32 mouse cellular contexts compared by ENCODE assay signal in the genomic region with DNA sequence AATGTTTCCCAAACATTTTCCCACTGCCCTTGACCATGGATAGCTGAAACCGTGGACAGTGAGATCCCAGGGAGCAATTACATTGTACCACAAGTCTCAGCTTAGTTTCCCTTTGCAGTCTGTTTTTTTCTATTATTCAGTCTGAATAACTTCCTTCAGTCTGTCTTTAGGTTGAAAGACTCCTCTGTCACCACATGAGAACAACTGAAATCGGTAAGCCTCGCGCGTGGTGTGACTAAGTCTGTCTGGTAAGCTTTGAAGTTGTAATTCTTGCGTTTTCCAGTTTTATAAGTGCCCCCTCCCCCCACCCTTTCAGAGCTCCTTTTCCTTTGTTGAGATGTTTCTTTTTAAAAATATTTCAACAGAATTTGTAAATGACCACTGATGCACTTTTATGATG. TPM values are rescaled to one million over a fixed set of nuclear protein-coding genes. Genes with fewer than 3 reads are reported as not detected.
DNase-seq lines count a peak whose midpoint lies in the region; ATAC-seq and TF ChIP-seq lines count a peak whose summit lies in the region.
"Had no signal": no experiment of that assay in that cellular context is flagged by ENCODE, and none has a peak within 500 bp of the region (broad histone marks: within the 10 kb centered on the region; RNA-seq: fewer than 3 reads in every experiment).

No protein-coding gene starts in this region.

- peak overlapping the region; percentile 79 for H3K4me3 ChIP-seq in megakaryocyte, embryonic 14.5 days (replicated peaks)
- no peak overlapping the region for H3K4me3 ChIP-seq in intestine, embryonic 16.5 days (ENCODE audit: low read length)
- H3K4me3 ChIP-seq in left cerebral cortex, adult 2 months = no peak overlapping the region
- H3K4me3 ChIP-seq: forebrain, embryonic 13.5 days; hindbrain, embryonic 12.5 days; layer of hippocampus, adult 2 months; limb, embryonic 13.5 days; lung, embryonic 15.5 days; midbrain, embryonic 12.5 days; neural tube, embryonic 15.5 days had no signal

- H3K27ac ChIP-seq in intestine, embryonic 16.5 days (ENCODE audit: low read length) = no peak overlapping the region
- no peak overlapping the region for H3K27ac ChIP-seq in left cerebral cortex, adult 2 months
- H3K27ac ChIP-seq: forebrain, embryonic 13.5 days; hindbrain, embryonic 12.5 days; layer of hippocampus, adult 2 months; limb, embryonic 13.5 days; lung, embryonic 15.5 days; midbrain, embryonic 12.5 days; neural tube, embryonic 15.5 days had no signal

- peaks cover 2% of the 10 kb centered on the region for H3K27me3 ChIP-seq in megakaryocyte, embryonic 14.5 days (replicated peaks)
- H3K27me3 ChIP-seq in intestine, embryonic 16.5 days (replicated peaks; ENCODE audit: control insufficient read depth, insufficient read depth, low read length) = no peaks in the 10 kb centered on the region
- H3K27me3 ChIP-seq: forebrain, embryonic 13.5 days; hindbrain, embryonic 12.5 days; limb, embryonic 13.5 days; lung, embryonic 15.5 days; midbrain, embryonic 12.5 days; neural tube, embryonic 15.5 days had no signal

- intact Hi-C loops in left cerebral cortex, adult 2 months (cut with DNase I) = no loop called here

- no peaks in the 10 kb centered on the region for H3K9me3 ChIP-seq in megakaryocyte, embryonic 14.5 days
- no peaks in the 10 kb centered on the region for H3K9me3 ChIP-seq in intestine, embryonic 16.5 days (ENCODE audit: control insufficient read depth, low read length)
- H3K9me3 ChIP-seq: forebrain, embryonic 13.5 days; G1E; hindbrain, embryonic 12.5 days; limb, embryonic 13.5 days; lung, embryonic 15.5 days; midbrain, embryonic 12.5 days; neural tube, embryonic 15.5 days had no signal

- no peak for TF ChIP-seq CTCF in left cerebral cortex, adult 2 months (IDR thresholded peaks at IDR 0.05)

- H3K4me2 ChIP-seq in intestine, embryonic 16.5 days (ENCODE audit: low read depth, low read length) = no peak overlapping the region
- H3K4me2 ChIP-seq: forebrain, embryonic 13.5 days; hindbrain, embryonic 12.5 days; limb, embryonic 13.5 days; liver, embryonic 11.5 days; lung, embryonic 15.5 days; midbrain, embryonic 12.5 days; neural tube, embryonic 15.5 days had no signal

- H3K9ac ChIP-seq in intestine, embryonic 16.5 days (ENCODE audit: low read depth, low read length) = no peak overlapping the region
- H3K9ac ChIP-seq: forebrain, embryonic 13.5 days; hindbrain, embryonic 12.5 days; limb, embryonic 13.5 days; lung, embryonic 15.5 days; midbrain, embryonic 12.5 days; neural tube, embryonic 15.5 days had no signal

- peak; percentile 59 for DNase-seq in induced T-regulatory cell, adult 2 months (ENCODE audit: low read depth)
- peak; percentile 85 for DNase-seq in thymus, postnatal 0 days (ENCODE audit: low spot score)
- DNase-seq in thymus, postnatal 4 days = peak; percentile 64
- no peak for DNase-seq in urinary bladder, postnatal 4 days (ENCODE audit: low spot score in 2 of 2)
- DNase-seq in left cerebral cortex, adult 2 months (ENCODE audit: extremely low spot score in 1 of 2, low spot score in 2 of 2) = no peak
- DNase-seq: adrenal gland, postnatal 25 days; cerebellum, adult 8-10 months; cerebellum, postnatal 25 days; gastrocnemius, postnatal 10 days; kidney, adult 2 months; kidney, postnatal 36 days had no signal

- 84% methylated on average over 6 of the region's 6 CpGs for WGBS in intestine, embryonic 16.5 days

- no peaks in the 10 kb centered on the region for H3K36me3 ChIP-seq in megakaryocyte, embryonic 14.5 days (replicated peaks; ENCODE audit: low read length)
- H3K36me3 ChIP-seq in intestine, embryonic 16.5 days (ENCODE audit: control insufficient read depth, insufficient read depth, low read length) = no peaks in the 10 kb centered on the region
- H3K36me3 ChIP-seq: G1E; hindbrain, embryonic 12.5 days; lung, embryonic 15.5 days; midbrain, embryonic 12.5 days; neural tube, embryonic 15.5 days had no signal

- no peak for ATAC-seq in megakaryocyte, adult 5-6 weeks (ENCODE audit: poor library complexity, severe bottlenecking)
- no peak for ATAC-seq in intestine, embryonic 16.5 days
- ATAC-seq: forebrain, embryonic 13.5 days had no signal

- peaks cover 46% of the 10 kb centered on the region for H3K4me1 ChIP-seq in megakaryocyte, embryonic 14.5 days
- H3K4me1 ChIP-seq in intestine, embryonic 16.5 days (ENCODE audit: control insufficient read depth, insufficient read depth, low read length) = no peaks in the 10 kb centered on the region
- H3K4me1 ChIP-seq: forebrain, embryonic 13.5 days; hindbrain, embryonic 12.5 days; limb, embryonic 13.5 days; lung, embryonic 15.5 days; neural tube, embryonic 15.5 days had no signal

RNA-seq across cellular contexts. Expression of a gene that starts 10.2 kb away (rescaled TPM):
- polyA plus RNA-seq in megakaryocyte, embryonic 14.5 days (2012; ENCODE audit: insufficient read depth, low replicate concordance) = 2.2 and 3.4 TPM in 2 replicates
- 65.2 and 67.0 TPM in 2 replicates for total RNA-seq in megakaryocyte, adult 5-6 weeks (2015)
- 45.4 and 58.5 TPM in 2 replicates for total RNA-seq in megakaryocyte, adult 5-6 weeks (2017)
- polyA plus RNA-seq in thymus, postnatal 0 days (2015; fragmentation: Nextera tagmentation; extraction: Ambion mirVana) = 84.6 and 112 TPM in 2 replicates
- polyA plus RNA-seq in intestine, embryonic 16.5 days (2015; fragmentation: Nextera tagmentation; extraction: Ambion mirVana) = 26.9 and 31.5 TPM in 2 replicates
- total RNA-seq in left cerebral cortex, adult 2 months (2021) = 10 to 100 TPM; 48.7 to 50.8 TPM

RNA-seq across cellular contexts. Expression of a gene that starts 59.3 kb away (rescaled TPM):
- polyA plus RNA-seq in megakaryocyte, embryonic 14.5 days (2012; ENCODE audit: insufficient read depth, low replicate concordance) = not detected in 2 replicates
- total RNA-seq in megakaryocyte, adult 5-6 weeks (2015) = not detected in 2 replicates
- not detected in 2 replicates for total RNA-seq in megakaryocyte, adult 5-6 weeks (2017)
- 2.5 and 5.7 TPM in 2 replicates for polyA plus RNA-seq in thymus, postnatal 0 days (2015; fragmentation: Nextera tagmentation; extraction: Ambion mirVana)
- not detected in 2 replicates for polyA plus RNA-seq in intestine, embryonic 16.5 days (2015; fragmentation: Nextera tagmentation; extraction: Ambion mirVana)
- not detected for total RNA-seq in left cerebral cortex, adult 2 months (2021)
- total RNA-seq: adrenal gland, postnatal 25 days; G1E; gastrocnemius, postnatal 10 days; layer of hippocampus, adult 2 months; layer of hippocampus, postnatal 14 days; left cerebral cortex, adult 8-10 months; megakaryocyte progenitor cell, adult 5-6 weeks had no signal
- polyA plus RNA-seq: brain, embryonic 14.5 days; embryonic facial prominence, embryonic 11.5 days; forebrain, embryonic 13.5 days; G1E; gonadal fat pad, adult 2 months; hindbrain, embryonic 12.5 days; kidney, adult 2 months; kidney, embryonic 16.5 days; limb, embryonic 13.5 days; liver, embryonic 11.5 days; liver, embryonic 16.5 days; midbrain, embryonic 12.5 days; neural tube, embryonic 15.5 days; stomach, embryonic 14.5 days had no signal

Comparison
In these comparisons a context has a peak if more than half of its experiments do, and no peak if none do; other contexts are left out.
1. DNase-seq: peak in induced T-regulatory cell, adult 2 months (single experiment), thymus, postnatal 0 days (single experiment) and thymus, postnatal 4 days (single experiment); none in urinary bladder, postnatal 4 days (0 of 2) and left cerebral cortex, adult 2 months (0 of 2).